Mouse (Mus musculus): Measurements from ENCODE around the gene Hist2h2bb. TPM values are rescaled to one million over a fixed set of nuclear protein-coding genes. Genes with fewer than 3 reads are reported as not detected.
"Not testable (repeated sequence)": the region's sequence is repeated elsewhere in the genome, so short reads cannot be mapped to it uniquely, and the experiment has no call there.

The Hist2h2bb gene
- polyA plus RNA-seq, 1 experiment from 2014 or later: 14.8 TPM

GRCm38 (mm10) chr3:96239949-96240798 lies 29.4 kb upstream of the Hist2h2bb start, which contains the start of gene Hist2h2aa2:
TSS of gene Hist2h2aa2 (minus strand) at chr3:96240276.
- WGBS: 5% methylated on average over 23 of the region's 85 CpGs
- not testable (repeated sequence) for H3K36me3 ChIP-seq (ENCODE audit: insufficient read depth, low read length); H3K27me3 ChIP-seq (ENCODE audit: insufficient read depth, low read length); H3K9me3 ChIP-seq (ENCODE audit: low read length)
- H3K4me2 ChIP-seq (replicated peaks; ENCODE audit: low read depth, low read length): peak within 1 kb of the TSS; percentile 33
- H3K9ac ChIP-seq (replicated peaks; ENCODE audit: low read length): peak within 1 kb of the TSS; percentile 65; the same call in 1 of the 2 replicates
- H3K4me1 ChIP-seq (ENCODE audit: insufficient read depth, low read length): peaks cover 36% of the 10 kb centered on the region
- H3K4me3 ChIP-seq (ENCODE audit: low read length): peak within 1 kb of the TSS; percentile 36
- peak; percentile 88 for ATAC-seq (ENCODE audit: low FRiP score, low TSS enrichment)
- H3K27ac ChIP-seq (ENCODE audit: low read length): peak within 1 kb of the TSS; percentile 88

GRCm38 (mm10) chr3:96240799-96241197 lies 28.8 kb upstream of the Hist2h2bb start:
- peak overlapping the region; percentile 24 for H3K4me2 ChIP-seq (replicated peaks; ENCODE audit: low read depth, low read length)
- H3K4me3 ChIP-seq (ENCODE audit: low read length): no peak overlapping the region
- H3K9me3 ChIP-seq (ENCODE audit: low read length): no peaks in the 10 kb centered on the region
- H3K9ac ChIP-seq (replicated peaks; ENCODE audit: low read length): peak overlapping the region; percentile 65; the same call in 1 of the 2 replicates
- ATAC-seq (ENCODE audit: low FRiP score, low TSS enrichment): no peak
- no peaks in the 10 kb centered on the region for H3K27me3 ChIP-seq (ENCODE audit: insufficient read depth, low read length)
- WGBS: 77% methylated on average over 9 of the region's 9 CpGs
- H3K36me3 ChIP-seq (ENCODE audit: insufficient read depth, low read length): no peaks in the 10 kb centered on the region
- H3K4me1 ChIP-seq (ENCODE audit: insufficient read depth, low read length): peaks cover 36% of the 10 kb centered on the region
- peak overlapping the region; percentile 88 for H3K27ac ChIP-seq (ENCODE audit: low read length)

GRCm38 (mm10) chr3:96243921-96244572 lies 25.5 kb upstream of the Hist2h2bb start:
- Histone ChIP-seq H3K4me2 (replicated peaks; ENCODE audit: low read depth, low read length) (peak overlapping the region; percentile 63), H3K4me3 (ENCODE audit: low read length) (peak overlapping the region; percentile 60; the same call in 1 of the 2 replicates), H3K9me3 (ENCODE audit: low read length) (no peaks in the 10 kb centered on the region), H3K27me3 (ENCODE audit: insufficient read depth, low read length) (no peaks in the 10 kb centered on the region), H3K27ac (ENCODE audit: low read length) (peak overlapping the region; percentile 99), H3K9ac (replicated peaks; ENCODE audit: low read length) (peak overlapping the region; percentile 87), H3K4me1 (ENCODE audit: insufficient read depth, low read length) (peaks cover 31% of the 10 kb centered on the region), H3K36me3 (ENCODE audit: insufficient read depth, low read length) (no peaks in the 10 kb centered on the region)
- 67% methylated on average over 7 of the region's 7 CpGs for WGBS
- ATAC-seq (ENCODE audit: low FRiP score, low TSS enrichment): no peak

GRCm38 (mm10) chr3:96245003-96245886 lies 24.3 kb upstream of the Hist2h2bb start, which contains the start of gene Hist2h2aa1:
TSS of gene Hist2h2aa1 (plus strand) at chr3:96245497.
- peak within 1 kb of the TSS; percentile 63 for H3K4me2 ChIP-seq (replicated peaks; ENCODE audit: low read depth, low read length)
- H3K9ac ChIP-seq (replicated peaks; ENCODE audit: low read length): peak within 1 kb of the TSS; percentile 87
- H3K27ac ChIP-seq (ENCODE audit: low read length): peak within 1 kb of the TSS; percentile 99
- WGBS: under 1% methylated on average over 23 of the region's 88 CpGs
- ATAC-seq (ENCODE audit: low FRiP score, low TSS enrichment): peak; percentile 87
- H3K9me3 ChIP-seq (ENCODE audit: low read length); H3K36me3 ChIP-seq (ENCODE audit: insufficient read depth, low read length); H3K27me3 ChIP-seq (ENCODE audit: insufficient read depth, low read length): not testable (repeated sequence)
- peaks cover 39% of the 10 kb centered on the region for H3K4me1 ChIP-seq (ENCODE audit: insufficient read depth, low read length)
- H3K4me3 ChIP-seq (ENCODE audit: low read length): peak within 1 kb of the TSS; percentile 60

GRCm38 (mm10) chr3:96246018-96246417 lies 23.5 kb upstream of the Hist2h2bb start:
- Histone ChIP-seq H3K27ac (ENCODE audit: low read length) (0 out of 2 replicates have a peak overlapping the region, but pooled peaks have one; percentile 58), H3K4me3 (ENCODE audit: low read length) (peak overlapping the region; percentile 38), H3K9ac (replicated peaks; ENCODE audit: low read length) (0 out of 2 replicates have a peak overlapping the region, but pooled peaks have one; percentile 55), H3K4me1 (ENCODE audit: insufficient read depth, low read length) (peaks cover 37% of the 10 kb centered on the region), H3K4me2 (replicated peaks; ENCODE audit: low read depth, low read length) (peak overlapping the region; percentile 23; the same call in 1 of the 2 replicates)
- 0% methylated on average over 9 of the region's 21 CpGs for WGBS
- H3K36me3 ChIP-seq (ENCODE audit: insufficient read depth, low read length); ATAC-seq (ENCODE audit: low FRiP score, low TSS enrichment); H3K27me3 ChIP-seq (ENCODE audit: insufficient read depth, low read length); H3K9me3 ChIP-seq (ENCODE audit: low read length): not testable (repeated sequence)

- not testable (repeated sequence) for H3K27me3 ChIP-seq (ENCODE audit: insufficient read depth, low read length); H3K9me3 ChIP-seq (ENCODE audit: low read length); H3K36me3 ChIP-seq (ENCODE audit: insufficient read depth, low read length)
- peak within 1 kb of the TSS; percentile 75 for H3K27ac ChIP-seq (ENCODE audit: low read length)
- WGBS: 0% methylated on average over 1 of the region's 47 CpGs
- H3K4me3 ChIP-seq (ENCODE audit: low read length): peak within 1 kb of the TSS; percentile 49
- peak; percentile 96 for ATAC-seq (ENCODE audit: low FRiP score, low TSS enrichment)
- peaks cover 37% of the 10 kb centered on the region for H3K4me1 ChIP-seq (ENCODE audit: insufficient read depth, low read length)
- peak within 1 kb of the TSS; percentile 55 for H3K4me2 ChIP-seq (replicated peaks; ENCODE audit: low read depth, low read length)
- H3K9ac ChIP-seq (replicated peaks; ENCODE audit: low read length): peak within 1 kb of the TSS; percentile 72
Measured at GRCm38 (mm10) chr3:96246427-96246856, 23.1 kb upstream of the Hist2h2bb start, which contains the start of gene Hist2h3c1. TSS of gene Hist2h3c1 (plus strand) at chr3:96246685.

GRCm38 (mm10) chr3:96247356-96248140 lies 22.0 kb upstream of the Hist2h2bb start:
- no peaks in the 10 kb centered on the region for H3K36me3 ChIP-seq (ENCODE audit: insufficient read depth, low read length)
- ATAC-seq (ENCODE audit: low FRiP score, low TSS enrichment): no peak
- peak overlapping the region; percentile 49 for H3K4me3 ChIP-seq (ENCODE audit: low read length)
- no peaks in the 10 kb centered on the region for H3K27me3 ChIP-seq (ENCODE audit: insufficient read depth, low read length)
- H3K4me1 ChIP-seq (ENCODE audit: insufficient read depth, low read length): peaks cover 37% of the 10 kb centered on the region
- H3K4me2 ChIP-seq (replicated peaks; ENCODE audit: low read depth, low read length): peak overlapping the region; percentile 55
- WGBS: 5% methylated on average over 11 of the region's 11 CpGs
- no peaks in the 10 kb centered on the region for H3K9me3 ChIP-seq (ENCODE audit: low read length)
- peak overlapping the region; percentile 75 for H3K27ac ChIP-seq (ENCODE audit: low read length)
- peak overlapping the region; percentile 72 for H3K9ac ChIP-seq (replicated peaks; ENCODE audit: low read length)

GRCm38 (mm10) chr3:96248141-96249033 lies 21.2 kb upstream of the Hist2h2bb start:
- peak overlapping the region; percentile 52 for H3K9ac ChIP-seq (replicated peaks; ENCODE audit: low read length)
- no peak for ATAC-seq (ENCODE audit: low FRiP score, low TSS enrichment)
- no peaks in the 10 kb centered on the region for H3K9me3 ChIP-seq (ENCODE audit: low read length)
- peaks cover 37% of the 10 kb centered on the region for H3K4me1 ChIP-seq (ENCODE audit: insufficient read depth, low read length)
- 38% methylated on average over 6 of the region's 6 CpGs for WGBS
- H3K4me3 ChIP-seq (ENCODE audit: low read length): peak overlapping the region; percentile 49
- no peaks in the 10 kb centered on the region for H3K36me3 ChIP-seq (ENCODE audit: insufficient read depth, low read length)
- H3K27ac ChIP-seq (ENCODE audit: low read length): peak overlapping the region; percentile 66
- H3K27me3 ChIP-seq (ENCODE audit: insufficient read depth, low read length): no peaks in the 10 kb centered on the region
- peak overlapping the region; percentile 55 for H3K4me2 ChIP-seq (replicated peaks; ENCODE audit: low read depth, low read length)

Data from kidney, embryonic 16.5 days (tissue).